Mouse (Mus musculus) regulatory T cell (primary cell): ENCODE results near the gene Dhh.

Experiments used
- in situ Hi-C: fragments of 300-600 bp; cut with MboI, MseI; formaldehyde crosslinking; loops from one replicate; pipeline ENCODE4 v1.15.1; 2025; ENCODE audit warnings: high pct_unique_total_duplicates

Dhh gene

GRCm38 (mm10) chr15:98897928-98898800, at the start of gene Dhh:
Dhh (minus strand) TSS chr15:98898540.
- in situ Hi-C loops = loop anchor here (10.0 kb wide), 1 partner anchor 207 kb away; no protein-coding TSS in a partner anchor

- in situ Hi-C loops = no loop called here
These were observed 49.5 kb upstream of the Dhh start for GRCm38 (mm10) chr15:98947884-98948283.

GRCm38 (mm10) chr15:98943133-98943532, 44.8 kb upstream of the Dhh start:
- in situ Hi-C loops = loop anchor here (5.0 kb wide), 1 partner anchor 39 kb away; no protein-coding TSS in a partner anchor

- in situ Hi-C loops = loop anchor here (5.0 kb wide), 1 partner anchor 40 kb away; no protein-coding TSS in a partner anchor
These were observed 43.7 kb upstream of the Dhh start for GRCm38 (mm10) chr15:98942081-98942480.

GRCm38 (mm10) chr15:98941539-98941938, 43.2 kb upstream of the Dhh start:
- in situ Hi-C loops = loop anchor here (5.0 kb wide), 1 partner anchor 41 kb away; no protein-coding TSS in a partner anchor

- in situ Hi-C loops = loop anchor here (5.0 kb wide), 1 partner anchor 41 kb away; no protein-coding TSS in a partner anchor
These were observed 42.5 kb upstream of the Dhh start for GRCm38 (mm10) chr15:98940816-98941215.

- in situ Hi-C loops = loop anchor here (5.0 kb wide), 1 partner anchor 98 kb away; no protein-coding TSS in a partner anchor
These were observed 36.0 kb upstream of the Dhh start, which contains the start of gene Tuba1b for GRCm38 (mm10) chr15:98934217-98934839. Tuba1b (minus strand) TSS chr15:98934565.

- in situ Hi-C loops = loop anchor here (5.0 kb wide), 1 partner anchor 98 kb away; no protein-coding TSS in a partner anchor
These were observed 35.5 kb upstream of the Dhh start for GRCm38 (mm10) chr15:98933833-98934216.

GRCm38 (mm10) chr15:98933004-98933671, 34.8 kb upstream of the Dhh start:
- in situ Hi-C loops = loop anchor here (5.0 kb wide), 1 partner anchor 99 kb away; no protein-coding TSS in a partner anchor

GRCm38 (mm10) chr15:98930998-98931397, 32.7 kb upstream of the Dhh start:
- in situ Hi-C loops = loop anchor here (5.0 kb wide), 1 partner anchor 101 kb away; no protein-coding TSS in a partner anchor

GRCm38 (mm10) chr15:98930017-98930734, 31.8 kb upstream of the Dhh start:
- in situ Hi-C loops = loop anchor here (5.0 kb wide), 1 partner anchor 102 kb away; no protein-coding TSS in a partner anchor

- in situ Hi-C loops = no loop called here
These were observed 30.4 kb upstream of the Dhh start for GRCm38 (mm10) chr15:98928598-98929240.

GRCm38 (mm10) chr15:98927566-98927965, 29.2 kb upstream of the Dhh start:
- in situ Hi-C loops = no loop called here

- in situ Hi-C loops = no loop called here
These were observed 26.3 kb upstream of the Dhh start for GRCm38 (mm10) chr15:98924682-98925081.

GRCm38 (mm10) chr15:98923031-98923537, 24.7 kb upstream of the Dhh start:
- in situ Hi-C loops = no loop called here

- in situ Hi-C loops = no loop called here
These were observed 24.2 kb upstream of the Dhh start for GRCm38 (mm10) chr15:98922581-98922980.

GRCm38 (mm10) chr15:98921510-98921909, 23.2 kb upstream of the Dhh start:
- in situ Hi-C loops = no loop called here

GRCm38 (mm10) chr15:98918499-98918895, 20.2 kb upstream of the Dhh start:
- in situ Hi-C loops = loop anchor here (5.0 kb wide), 1 partner anchor 36 kb away; no protein-coding TSS in a partner anchor

- in situ Hi-C loops = loop anchor here (5.0 kb wide), 1 partner anchor 36 kb away; no protein-coding TSS in a partner anchor
These were observed 19.5 kb upstream of the Dhh start, which contains the start of gene Lmbr1l for GRCm38 (mm10) chr15:98917538-98918498. Lmbr1l (minus strand) TSS chr15:98918231.
